Mouse (Mus musculus): ENCODE measurements at regions not wholly inside any gene's neighbourhood (a gene's known extent, or its start where the extent isn't known, plus 50 kb on each side); places are given as distances from the start of the nearest gene placed in this dataset.

DNA sequence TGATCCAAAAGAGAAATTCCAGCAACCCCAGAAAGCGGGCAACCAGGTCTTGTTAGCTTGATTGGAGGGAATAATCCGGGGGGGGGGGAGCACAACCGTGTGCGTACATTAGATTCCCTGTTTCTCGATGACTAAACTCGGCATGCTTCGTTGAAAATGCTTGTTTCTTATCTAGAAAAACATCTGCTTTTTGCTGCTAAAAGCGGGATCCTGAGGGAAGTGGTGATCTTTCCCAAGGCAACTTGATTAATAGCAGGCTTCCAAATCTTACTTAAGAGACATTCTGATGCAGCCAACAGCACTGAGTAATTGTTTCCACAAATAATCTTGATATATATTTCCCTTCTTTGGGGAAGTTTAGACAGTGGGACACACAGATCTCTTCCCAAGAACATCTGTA, 338.0 kb upstream of the Pkdcc start:
- no peak for TF ChIP-seq POLR2A (IDR thresholded peaks at IDR 0.05; ENCODE audit: borderline replicate concordance, extremely low read depth, insufficient read depth, insufficient read length)
- no peaks in the 10 kb centered on the region for H3K9me3 ChIP-seq (ENCODE audit: control insufficient read depth, low read length)
- DNase-seq (ENCODE audit: low spot score) (peak; percentile 9), ATAC-seq (ENCODE audit: low FRiP score, low read depth) (no peak)
- H3K9ac ChIP-seq (ENCODE audit: low read depth, low read length, severe bottlenecking): no peak overlapping the region
- H3K4me2 ChIP-seq (replicated peaks; ENCODE audit: low read depth, low read length, severe bottlenecking): no peak overlapping the region
- WGBS: 81% methylated on average over 8 of the region's 8 CpGs
- H3K27ac ChIP-seq (replicated peaks; ENCODE audit: low read depth, low read length): no peak overlapping the region
- no peaks in the 10 kb centered on the region for H3K36me3 ChIP-seq (ENCODE audit: control insufficient read depth, insufficient read depth, low read length)
- H3K4me1 ChIP-seq (ENCODE audit: control insufficient read depth, insufficient read depth, low read length): no peaks in the 10 kb centered on the region
- H3K4me3 ChIP-seq (replicated peaks; ENCODE audit: low read length): no peak overlapping the region
- no peaks in the 10 kb centered on the region for H3K27me3 ChIP-seq (ENCODE audit: control insufficient read depth, insufficient read depth, low read length)

DNA sequence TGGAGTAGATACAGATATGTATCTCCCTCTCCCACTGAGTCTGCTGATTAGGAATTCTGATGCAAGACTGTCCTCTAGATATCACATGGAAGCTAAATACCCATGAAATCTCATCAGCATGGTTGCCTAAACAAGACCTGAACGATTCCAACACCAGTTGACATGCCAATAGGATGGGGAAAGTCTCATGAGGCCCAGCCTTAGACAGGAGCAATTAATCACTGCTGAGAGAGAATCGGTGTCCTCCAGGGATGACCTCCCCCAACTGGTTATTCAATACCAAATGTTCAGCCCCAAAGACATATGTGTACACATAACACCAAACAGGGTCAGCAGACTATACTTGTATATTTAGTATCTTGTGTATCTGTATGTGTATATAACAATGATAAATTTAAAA, 314.5 kb upstream of the Pkdcc start:
- DNase-seq (ENCODE audit: low spot score): no peak
- Histone ChIP-seq H3K27me3 (ENCODE audit: control insufficient read depth, insufficient read depth, low read length) (no peaks in the 10 kb centered on the region), H3K4me3 (replicated peaks; ENCODE audit: low read length) (no peak overlapping the region), H3K4me1 (ENCODE audit: control insufficient read depth, insufficient read depth, low read length) (no peaks in the 10 kb centered on the region), H3K9ac (ENCODE audit: low read depth, low read length, severe bottlenecking) (no peak overlapping the region), H3K27ac (replicated peaks; ENCODE audit: low read depth, low read length) (no peak overlapping the region), H3K9me3 (ENCODE audit: control insufficient read depth, low read length) (no peaks in the 10 kb centered on the region), H3K36me3 (ENCODE audit: control insufficient read depth, insufficient read depth, low read length) (no peaks in the 10 kb centered on the region), H3K4me2 (replicated peaks; ENCODE audit: low read depth, low read length, severe bottlenecking) (no peak overlapping the region)
- 54% methylated on average over 2 of the region's 2 CpGs for WGBS
- TF ChIP-seq POLR2A (IDR thresholded peaks at IDR 0.05; ENCODE audit: borderline replicate concordance, extremely low read depth, insufficient read depth, insufficient read length): no peak
- ATAC-seq (ENCODE audit: low FRiP score, low read depth): no peak

DNA sequence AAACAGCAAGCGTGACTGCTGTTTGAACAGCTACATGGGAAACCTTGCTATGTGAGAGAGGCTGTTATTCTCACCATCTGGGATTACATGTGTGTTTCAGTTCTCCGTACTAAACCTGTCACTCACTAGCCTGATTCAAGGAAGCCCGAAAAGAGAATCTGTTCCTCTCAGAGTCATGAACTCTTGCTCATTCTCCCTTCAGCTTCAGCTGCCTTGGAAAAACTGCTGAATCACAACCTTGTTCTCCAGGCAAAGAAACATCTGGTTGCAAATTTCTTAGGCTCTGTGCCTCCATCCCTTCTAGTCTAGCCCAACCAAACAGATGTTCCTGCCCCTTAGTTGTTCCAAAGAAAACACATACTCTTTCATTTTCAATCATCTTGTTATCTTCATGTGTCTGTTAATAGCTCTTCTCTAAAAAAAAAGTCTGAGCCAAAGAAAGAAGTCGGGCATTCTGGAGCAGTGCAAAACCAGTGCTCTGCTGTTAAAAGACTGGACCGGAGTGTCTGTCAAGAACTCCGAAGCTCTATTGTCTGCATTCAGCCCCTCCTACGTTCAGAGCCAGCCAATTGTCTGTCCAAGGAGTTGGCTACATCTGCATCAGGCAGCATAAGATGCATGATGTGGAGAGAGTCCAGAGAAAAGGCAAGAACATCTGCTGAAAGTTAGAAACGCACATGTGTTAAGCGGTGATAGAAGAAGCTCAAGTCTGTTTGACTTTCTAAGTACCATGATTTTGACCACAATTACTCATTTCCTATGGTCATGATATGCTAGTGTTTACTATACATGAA, 313.8 kb upstream of the Pkdcc start:
- TF ChIP-seq POLR2A (IDR thresholded peaks at IDR 0.05; ENCODE audit: borderline replicate concordance, extremely low read depth, insufficient read depth, insufficient read length): no peak
- Histone ChIP-seq H3K36me3 (ENCODE audit: control insufficient read depth, insufficient read depth, low read length) (no peaks in the 10 kb centered on the region), H3K4me2 (replicated peaks; ENCODE audit: low read depth, low read length, severe bottlenecking) (no peak overlapping the region), H3K27me3 (ENCODE audit: control insufficient read depth, insufficient read depth, low read length) (no peaks in the 10 kb centered on the region), H3K27ac (replicated peaks; ENCODE audit: low read depth, low read length) (no peak overlapping the region), H3K9me3 (ENCODE audit: control insufficient read depth, low read length) (no peaks in the 10 kb centered on the region), H3K4me1 (ENCODE audit: control insufficient read depth, insufficient read depth, low read length) (no peaks in the 10 kb centered on the region), H3K4me3 (replicated peaks; ENCODE audit: low read length) (no peak overlapping the region), H3K9ac (ENCODE audit: low read depth, low read length, severe bottlenecking) (no peak overlapping the region)
- ATAC-seq (ENCODE audit: low FRiP score, low read depth) (no peak), DNase-seq (ENCODE audit: low spot score) (peak; percentile 56)
- WGBS: 66% methylated on average over 9 of the region's 9 CpGs

DNA sequence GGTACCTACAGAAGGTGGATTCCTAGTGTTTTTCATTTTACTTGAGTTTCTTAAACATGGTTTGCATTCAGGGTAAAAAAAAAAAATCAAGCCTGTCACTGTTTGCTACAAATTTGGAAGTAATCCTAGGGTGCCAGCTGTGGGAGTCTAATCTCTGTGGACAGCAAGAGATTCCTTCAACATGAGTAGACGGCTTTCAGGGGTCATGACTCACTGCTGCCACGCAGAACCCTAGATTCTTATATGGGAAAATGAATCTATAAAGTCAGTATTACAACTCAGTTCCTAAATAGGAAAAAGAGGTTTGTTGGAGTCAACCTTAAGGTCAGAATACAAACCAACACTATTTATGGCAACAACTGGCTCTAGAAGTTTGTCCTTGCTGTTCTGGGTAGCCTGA, 310.1 kb upstream of the Pkdcc start:
- no peak overlapping the region for H3K9ac ChIP-seq (ENCODE audit: low read depth, low read length, severe bottlenecking)
- WGBS: 75% methylated on average over 2 of the region's 2 CpGs
- H3K9me3 ChIP-seq (ENCODE audit: control insufficient read depth, low read length): no peaks in the 10 kb centered on the region
- H3K4me3 ChIP-seq (replicated peaks; ENCODE audit: low read length): no peak overlapping the region
- TF ChIP-seq POLR2A (IDR thresholded peaks at IDR 0.05; ENCODE audit: borderline replicate concordance, extremely low read depth, insufficient read depth, insufficient read length): no peak
- H3K27me3 ChIP-seq (ENCODE audit: control insufficient read depth, insufficient read depth, low read length): no peaks in the 10 kb centered on the region
- ATAC-seq (ENCODE audit: low FRiP score, low read depth) (no peak), DNase-seq (ENCODE audit: low spot score) (no peak)
- no peaks in the 10 kb centered on the region for H3K4me1 ChIP-seq (ENCODE audit: control insufficient read depth, insufficient read depth, low read length)
- H3K4me2 ChIP-seq (replicated peaks; ENCODE audit: low read depth, low read length, severe bottlenecking): no peak overlapping the region
- H3K36me3 ChIP-seq (ENCODE audit: control insufficient read depth, insufficient read depth, low read length): no peaks in the 10 kb centered on the region
- H3K27ac ChIP-seq (replicated peaks; ENCODE audit: low read depth, low read length): no peak overlapping the region

DNA sequence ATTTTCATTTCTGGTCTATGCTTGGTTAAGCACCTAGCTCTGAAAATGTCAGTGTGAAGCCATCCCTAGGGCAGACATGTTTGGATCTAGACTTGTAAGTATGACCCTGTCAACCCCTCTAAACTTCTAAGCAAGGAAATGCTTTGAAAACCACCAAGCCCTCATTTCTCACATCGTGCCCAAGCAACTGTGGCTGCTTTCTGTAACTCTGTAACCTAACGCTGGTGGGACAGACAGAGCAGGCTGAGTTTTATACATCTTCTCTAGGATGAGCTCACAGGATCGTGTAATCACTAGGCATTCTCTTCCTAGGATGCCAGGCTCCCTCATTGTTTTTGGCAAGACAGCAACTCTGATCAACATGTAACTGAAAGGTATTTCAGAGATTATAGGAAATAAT, 309.6 kb upstream of the Pkdcc start:
- H3K27ac ChIP-seq (replicated peaks; ENCODE audit: low read depth, low read length): no peak overlapping the region
- 73% methylated on average over 3 of the region's 3 CpGs for WGBS
- no peaks in the 10 kb centered on the region for H3K4me1 ChIP-seq (ENCODE audit: control insufficient read depth, insufficient read depth, low read length)
- H3K27me3 ChIP-seq (ENCODE audit: control insufficient read depth, insufficient read depth, low read length): no peaks in the 10 kb centered on the region
- no peak overlapping the region for H3K4me3 ChIP-seq (replicated peaks; ENCODE audit: low read length)
- H3K9me3 ChIP-seq (ENCODE audit: control insufficient read depth, low read length): no peaks in the 10 kb centered on the region
- no peak overlapping the region for H3K4me2 ChIP-seq (replicated peaks; ENCODE audit: low read depth, low read length, severe bottlenecking)
- no peaks in the 10 kb centered on the region for H3K36me3 ChIP-seq (ENCODE audit: control insufficient read depth, insufficient read depth, low read length)
- DNase-seq (ENCODE audit: low spot score): no peak
- ATAC-seq (ENCODE audit: low FRiP score, low read depth): no peak
- no peak for TF ChIP-seq POLR2A (IDR thresholded peaks at IDR 0.05; ENCODE audit: borderline replicate concordance, extremely low read depth, insufficient read depth, insufficient read length)
- H3K9ac ChIP-seq (ENCODE audit: low read depth, low read length, severe bottlenecking): no peak overlapping the region
